Mouse (Mus musculus) limb, embryonic 11.5 days (tissue): ENCODE measurements around the gene Sox4. TPM values are rescaled to one million over a fixed set of nuclear protein-coding genes. Genes with fewer than 3 reads are reported as not detected.

Experiments
- ATAC-seq: fragments of 200-750 bp; cut with Nextera tagmentation; 2 replicates; pipeline ENCODE4 v1.8.0; 2017; ENCODE audit warnings: low read depth; ENCODE audit not compliant: insufficient number of reproducible peaks, low FRiP score, low TSS enrichment
- DNase-seq: peaks from one replicate; pipeline ENCODE4 v3.0.0-alpha.2; 2015; ENCODE audit warnings: low spot score
- H3K27ac ChIP-seq: fragments of 300-500 bp; sonication (generic); replicated peaks from 2 replicates; pipeline ENCODE4 v1.5.1; 2014; ENCODE audit warnings: low read depth, mild to moderate bottlenecking, low read length
- H3K27me3 ChIP-seq: fragments of 300-500 bp; sonication (generic); 2 replicates; pipeline ENCODE4 v1.6.1; 2014; ENCODE audit warnings: mild to moderate bottlenecking, low read length, mixed read lengths; ENCODE audit not compliant: control insufficient read depth, insufficient read depth
- H3K36me3 ChIP-seq: fragments of 300-500 bp; sonication (generic); 2 replicates; pipeline ENCODE4 v1.6.1; 2014; ENCODE audit warnings: mild to moderate bottlenecking, low read length, moderate library complexity, mixed read lengths; ENCODE audit not compliant: control insufficient read depth, insufficient read depth
- H3K4me1 ChIP-seq: fragments of 300-500 bp; sonication (generic); 2 replicates; pipeline ENCODE4 v1.6.1; 2014; ENCODE audit warnings: low read length, mixed read lengths; ENCODE audit not compliant: control insufficient read depth, insufficient read depth
- H3K4me2 ChIP-seq: fragments of 300-500 bp; sonication (generic); 2 replicates; pipeline ENCODE4 v1.6.1; 2014; ENCODE audit warnings: low read depth, mild to moderate bottlenecking, moderate library complexity; ENCODE audit not compliant: severe bottlenecking
- H3K4me3 ChIP-seq: fragments of 300-500 bp; sonication (generic); 2 replicates; pipeline ENCODE4 v1.5.1; 2014; ENCODE audit warnings: low read depth, low read length
- H3K9ac ChIP-seq: fragments of 300-500 bp; sonication (generic); 2 replicates; pipeline ENCODE4 v1.6.1; 2014; ENCODE audit warnings: mild to moderate bottlenecking, low read length
- H3K9me3 ChIP-seq: fragments of 300-500 bp; sonication (generic); 2 replicates; pipeline ENCODE4 v1.6.1; 2016; ENCODE audit warnings: low read length; ENCODE audit not compliant: control insufficient read depth
- WGBS: fragments of 180-500 bp; shearing (Covaris S2); extraction: QIAGEN DNeasy Blood & Tissue Kit; methylation state at CpG from one replicate; pipeline ENCODE4 v1.1.7; 2014; 5-methylcytosine and 5-hydroxymethylcytosine counted together
- polyA plus RNA-seq: library from polyadenylated mRNA; unstranded; fragments of >200 nt; fragmentation: Nextera tagmentation; extraction: Ambion mirVana; gene quantifications from 2 replicates; pipeline ENCODE4 v1.2.1, GENCODE M21; 2014

Gene Sox4
- polyA plus RNA-seq, 1 experiment from 2014 or later: 117 TPM

DNA sequence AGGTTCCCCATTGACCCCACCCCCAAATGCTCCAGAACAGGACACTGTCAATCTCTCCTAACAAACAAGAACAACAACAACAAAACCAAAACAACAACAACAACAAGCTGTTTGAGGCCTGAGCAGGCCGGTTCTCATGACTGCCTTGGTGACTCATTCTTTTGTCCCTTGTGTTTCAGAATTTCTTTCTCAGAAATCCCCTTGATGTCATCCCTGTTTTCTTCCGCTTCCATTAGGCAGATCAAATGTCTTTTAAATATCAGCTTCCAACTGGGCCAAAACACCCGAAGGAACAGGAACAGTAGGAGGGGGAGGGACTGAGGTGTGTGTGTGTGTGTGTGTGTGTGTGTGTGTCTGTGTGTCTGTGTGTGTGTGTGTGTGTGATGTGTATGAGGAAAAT lies 21.7 kb downstream of the Sox4 start:
- Histone ChIP-seq H3K27me3 (no peaks in the 10 kb centered on the region), H3K9me3 (no peaks in the 10 kb centered on the region), H3K4me2 (no peak overlapping the region), H3K27ac (no peak overlapping the region), H3K4me1 (no peaks in the 10 kb centered on the region), H3K9ac (no peak overlapping the region), H3K4me3 (no peak overlapping the region), H3K36me3 (no peaks in the 10 kb centered on the region)
- ATAC-seq (no peak), DNase-seq (no peak)
- WGBS: 48% methylated on average over 3 of the region's 3 CpGs

DNA sequence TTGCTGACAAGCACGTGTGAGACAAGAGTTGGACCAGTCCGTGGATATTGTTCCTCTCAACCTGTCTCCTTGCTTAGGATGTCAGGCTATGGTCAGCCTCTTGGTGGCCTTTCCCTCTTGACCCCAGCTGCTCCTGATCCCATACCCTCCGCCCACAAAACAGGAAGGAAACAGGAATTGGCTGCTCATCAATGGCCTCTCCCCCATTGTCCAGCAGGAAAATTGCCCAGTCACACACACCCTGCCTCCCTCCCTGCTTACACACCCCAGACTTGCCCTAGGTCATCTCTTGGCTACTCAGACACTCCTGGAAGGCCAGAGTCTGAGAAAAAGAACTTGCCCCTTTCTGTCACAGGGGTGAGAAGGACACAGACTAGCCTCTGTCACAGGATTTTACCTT lies 22.2 kb downstream of the Sox4 start:
- H3K9me3 ChIP-seq: no peaks in the 10 kb centered on the region
- no peak for ATAC-seq
- no peaks in the 10 kb centered on the region for H3K27me3 ChIP-seq
- no peak overlapping the region for H3K4me3 ChIP-seq
- WGBS: 91% methylated on average over 3 of the region's 3 CpGs
- H3K9ac ChIP-seq: no peak overlapping the region
- H3K36me3 ChIP-seq: no peaks in the 10 kb centered on the region
- no peak for DNase-seq
- no peak overlapping the region for H3K27ac ChIP-seq
- H3K4me1 ChIP-seq: no peaks in the 10 kb centered on the region
- H3K4me2 ChIP-seq: no peak overlapping the region

DNA sequence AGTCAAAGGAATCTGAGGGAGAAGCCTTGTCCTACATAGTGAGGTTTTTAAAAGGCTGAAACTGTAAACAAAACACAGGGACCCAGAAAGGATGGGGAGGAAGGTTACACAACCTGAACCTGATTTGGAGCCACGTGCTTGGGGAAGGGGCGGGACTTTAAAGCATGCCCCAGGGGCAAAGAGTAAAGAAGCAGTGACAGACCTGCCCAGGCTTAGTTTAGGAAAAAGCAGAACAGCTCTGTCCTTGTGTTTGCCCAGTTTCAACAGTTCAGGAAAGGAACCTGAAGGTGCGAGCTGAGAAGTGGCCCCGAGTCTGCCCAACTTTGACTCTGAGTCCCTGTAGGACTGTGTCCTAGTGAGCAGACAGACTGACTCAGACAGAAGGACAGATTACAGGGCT lies 23.1 kb downstream of the Sox4 start:
- H3K4me2 ChIP-seq: no peak overlapping the region
- no peak overlapping the region for H3K4me3 ChIP-seq
- H3K36me3 ChIP-seq: no peaks in the 10 kb centered on the region
- DNase-seq (no peak), ATAC-seq (no peak)
- no peaks in the 10 kb centered on the region for H3K9me3 ChIP-seq
- H3K27ac ChIP-seq: no peak overlapping the region
- H3K4me1 ChIP-seq: no peaks in the 10 kb centered on the region
- 64% methylated on average over 4 of the region's 4 CpGs for WGBS
- no peak overlapping the region for H3K9ac ChIP-seq
- H3K27me3 ChIP-seq: no peaks in the 10 kb centered on the region

- Histone ChIP-seq H3K9me3 (no peaks in the 10 kb centered on the region), H3K36me3 (no peaks in the 10 kb centered on the region), H3K9ac (no peak overlapping the region), H3K27ac (no peak overlapping the region), H3K27me3 (no peaks in the 10 kb centered on the region), H3K4me3 (no peak overlapping the region), H3K4me1 (no peaks in the 10 kb centered on the region), H3K4me2 (no peak overlapping the region)
- no peak for ATAC-seq
- no peak for DNase-seq
- 37% methylated on average over 3 of the region's 3 CpGs for WGBS
Observed at GRCm38 (mm10) chr13:28929936-28930335, 23.6 kb downstream of the Sox4 start.

DNA sequence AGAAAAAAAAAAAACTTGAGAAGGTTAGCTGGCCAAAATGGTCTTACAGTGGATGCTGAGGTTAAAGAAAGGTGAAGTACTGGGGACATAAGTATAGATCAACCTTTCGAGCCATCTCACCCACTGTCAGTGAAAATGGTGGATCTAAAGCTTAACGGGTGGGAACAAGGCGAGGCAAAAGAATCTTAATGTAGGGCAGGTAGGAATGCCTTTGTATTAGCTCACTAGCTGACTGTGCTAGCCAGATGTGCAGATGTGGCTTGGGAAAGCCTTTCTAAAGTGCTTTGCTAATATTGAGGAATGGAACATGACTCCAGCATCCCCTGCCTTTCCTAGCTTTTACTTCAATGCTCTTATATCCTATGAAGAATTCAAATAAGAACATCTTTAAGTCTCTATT lies 30.4 kb downstream of the Sox4 start:
- H3K36me3 ChIP-seq: no peaks in the 10 kb centered on the region
- H3K4me3 ChIP-seq: no peak overlapping the region
- H3K9ac ChIP-seq: no peak overlapping the region
- H3K27me3 ChIP-seq: no peaks in the 10 kb centered on the region
- H3K4me2 ChIP-seq: no peak overlapping the region
- ATAC-seq (no peak), DNase-seq (no peak)
- no peaks in the 10 kb centered on the region for H3K4me1 ChIP-seq
- no peak overlapping the region for H3K27ac ChIP-seq
- H3K9me3 ChIP-seq: no peaks in the 10 kb centered on the region
- 90% methylated on average over 3 of the region's 3 CpGs for WGBS

DNA sequence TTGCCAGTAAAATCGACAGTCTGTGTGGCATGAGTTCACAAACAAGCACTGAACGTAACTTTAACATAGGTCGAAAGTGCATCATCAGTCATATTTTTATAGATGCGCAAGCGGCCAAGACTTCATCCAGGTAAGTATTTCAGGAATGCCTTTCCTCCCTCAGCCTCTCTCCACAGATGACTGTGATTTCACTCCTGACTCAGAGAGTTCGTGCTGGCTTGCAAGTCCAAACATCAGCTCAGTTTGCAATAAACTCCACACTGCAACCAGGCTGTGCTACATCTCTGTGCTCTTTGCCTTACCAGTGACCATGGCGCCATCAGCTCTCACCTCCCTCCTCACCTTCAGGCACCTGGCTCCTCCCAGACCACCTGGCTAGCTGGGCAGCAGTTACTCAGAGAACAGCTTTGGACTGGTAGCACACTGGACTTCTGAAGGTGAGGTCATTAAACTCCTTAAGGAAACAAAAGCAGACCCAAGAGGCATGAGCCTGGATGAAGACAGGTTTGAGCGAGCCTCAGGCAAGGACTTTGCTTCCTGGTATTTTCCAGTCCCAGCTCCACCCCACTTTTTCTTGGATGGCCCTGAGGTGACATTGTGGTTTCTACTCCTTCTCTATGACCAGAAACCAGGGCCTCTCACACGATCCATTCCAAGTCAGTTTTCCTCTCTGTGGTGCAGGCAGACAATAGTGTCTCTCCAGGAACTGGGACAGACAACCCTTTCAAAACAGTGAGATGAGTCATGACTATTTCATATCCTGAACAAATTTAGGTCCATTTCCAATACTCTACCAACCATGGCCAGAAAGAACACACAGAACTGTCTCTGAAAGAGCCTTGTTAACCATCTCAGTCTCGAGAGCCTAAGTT lies 35.9 kb downstream of the Sox4 start:
- Histone ChIP-seq H3K36me3 (no peaks in the 10 kb centered on the region), H3K4me3 (no peak overlapping the region), H3K4me2 (no peak overlapping the region), H3K9ac (no peak overlapping the region), H3K27ac (no peak overlapping the region), H3K27me3 (no peaks in the 10 kb centered on the region), H3K4me1 (no peaks in the 10 kb centered on the region), H3K9me3 (no peaks in the 10 kb centered on the region)
- DNase-seq: no peak
- no peak for ATAC-seq
- WGBS: 82% methylated on average over 10 of the region's 10 CpGs

DNA sequence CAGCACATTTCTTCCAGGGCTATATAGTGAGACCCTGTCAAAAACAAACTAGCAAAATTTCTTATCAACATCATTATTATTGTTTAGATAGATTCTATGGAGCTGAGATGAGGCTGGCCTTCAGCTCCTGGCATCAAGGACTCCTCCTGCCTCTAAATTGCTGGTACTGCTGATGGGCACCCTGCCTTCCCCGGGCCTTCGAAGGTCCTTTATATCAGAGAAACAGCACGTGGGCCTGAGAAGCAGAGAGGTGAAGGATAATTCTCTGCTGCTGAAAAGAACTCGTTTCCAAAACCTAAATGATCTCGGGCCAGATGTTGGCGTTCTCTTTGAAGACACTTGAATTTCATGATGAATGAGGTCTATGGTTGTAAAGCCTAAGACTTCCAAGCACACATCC lies 39.9 kb downstream of the Sox4 start:
- Histone ChIP-seq H3K9me3 (no peaks in the 10 kb centered on the region), H3K9ac (no peak overlapping the region), H3K4me3 (no peak overlapping the region), H3K4me2 (no peak overlapping the region), H3K27me3 (no peaks in the 10 kb centered on the region), H3K4me1 (no peaks in the 10 kb centered on the region), H3K36me3 (no peaks in the 10 kb centered on the region), H3K27ac (no peak overlapping the region)
- no peak for ATAC-seq
- 66% methylated on average over 6 of the region's 6 CpGs for WGBS
- no peak for DNase-seq

DNA sequence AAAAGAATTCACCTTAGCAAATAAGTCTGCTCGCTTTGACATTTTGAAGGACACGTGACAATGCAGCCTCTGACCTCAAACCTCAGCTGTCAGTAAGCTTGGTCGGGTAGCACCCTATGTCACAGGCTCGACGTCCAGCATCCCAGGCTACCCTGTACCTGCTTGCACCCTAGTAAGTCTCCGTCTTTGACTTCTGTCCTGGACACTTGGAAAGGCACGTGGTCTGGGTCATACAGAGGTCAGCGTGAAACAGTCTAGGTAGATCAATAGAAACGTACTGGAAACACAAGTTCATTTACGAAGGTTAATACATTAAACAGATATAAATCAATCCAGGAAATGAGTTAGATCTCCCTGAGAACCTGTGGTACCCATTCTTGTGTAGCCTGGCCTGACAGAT lies 46.5 kb downstream of the Sox4 start:
- ATAC-seq (no peak), DNase-seq (no peak)
- H3K4me3 ChIP-seq: no peak overlapping the region
- no peaks in the 10 kb centered on the region for H3K36me3 ChIP-seq
- H3K27ac ChIP-seq: no peak overlapping the region
- H3K4me1 ChIP-seq: no peaks in the 10 kb centered on the region
- H3K9me3 ChIP-seq: no peaks in the 10 kb centered on the region
- H3K27me3 ChIP-seq: no peaks in the 10 kb centered on the region
- no peak overlapping the region for H3K4me2 ChIP-seq
- 80% methylated on average over 10 of the region's 10 CpGs for WGBS
- no peak overlapping the region for H3K9ac ChIP-seq
